Mouse (Mus musculus): ENCODE measurements around the gene Zfp143. TPM values are rescaled to one million over a fixed set of nuclear protein-coding genes. Genes with fewer than 3 reads are reported as not detected.
"Not testable (repeated sequence)": the region's sequence is repeated elsewhere in the genome, so short reads cannot be mapped to it uniquely, and the experiment has no call there.

The Zfp143 gene
- total RNA-seq, 2 experiments from 2014 or later = 6.8 to 10.1 TPM

DNA sequence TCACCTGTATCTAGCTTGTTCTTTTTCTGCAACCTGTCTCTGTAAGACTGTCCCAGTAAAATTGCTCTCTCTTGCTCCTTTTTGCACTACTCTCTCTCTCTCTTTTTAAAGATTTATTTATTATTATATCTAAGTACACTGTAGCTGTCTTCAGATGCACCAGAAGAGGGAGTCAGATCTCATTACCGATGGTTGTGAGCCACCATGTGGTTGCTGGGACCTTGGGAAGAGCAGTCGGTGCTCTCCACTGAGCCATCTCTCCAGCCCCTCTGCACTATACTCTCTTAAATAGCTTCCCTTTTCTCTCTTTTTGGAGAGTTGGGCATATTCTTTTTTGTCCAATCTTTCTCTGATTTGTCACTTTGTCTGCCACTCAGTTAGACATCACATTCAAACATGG, 71.3 kb downstream of the Zfp143 start:
- not testable (repeated sequence) for DNase-seq (ENCODE audit: low spot score in 2 of 2)

DNA sequence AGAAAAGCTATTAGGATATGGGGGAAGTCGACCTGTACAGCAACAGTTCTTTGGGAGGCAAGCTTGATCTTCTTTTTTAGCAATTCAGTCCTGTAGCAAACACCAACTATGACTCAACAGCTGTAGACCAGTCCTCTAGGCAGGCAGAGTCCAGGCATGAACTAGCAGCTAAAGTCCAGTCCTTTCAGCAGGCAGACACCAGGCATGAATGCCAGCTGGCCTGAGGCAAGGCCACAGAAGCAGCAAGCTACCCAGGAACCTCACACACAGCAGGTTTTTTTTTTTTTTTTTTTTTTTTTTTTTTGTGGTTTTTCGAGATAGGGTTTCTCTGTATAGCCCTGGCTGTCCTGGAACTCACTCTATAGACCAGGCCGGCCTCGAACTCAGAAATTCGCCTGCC, 73.0 kb downstream of the Zfp143 start:
- no peak for DNase-seq (ENCODE audit: low spot score in 2 of 2)

DNA sequence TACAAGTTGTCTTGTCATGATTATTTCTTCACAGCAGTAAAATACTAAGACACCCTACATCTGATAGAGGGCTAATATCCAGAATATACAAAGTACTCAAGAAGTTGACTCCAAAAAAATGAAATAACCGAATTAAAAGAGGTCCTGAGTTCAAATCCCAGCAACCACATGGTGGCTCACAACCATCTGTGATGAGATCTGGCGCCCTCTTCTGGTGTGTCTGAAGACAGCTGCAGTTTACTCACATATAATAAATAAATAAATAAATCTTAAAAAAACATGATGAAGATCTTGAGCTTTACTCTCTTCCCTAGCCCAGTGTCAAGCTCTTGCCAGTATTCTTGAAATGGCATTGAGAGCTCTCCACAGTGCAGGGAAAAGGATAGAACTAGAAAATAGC, 77.5 kb downstream of the Zfp143 start:
- no peak for DNase-seq (ENCODE audit: low spot score in 2 of 2)

DNA sequence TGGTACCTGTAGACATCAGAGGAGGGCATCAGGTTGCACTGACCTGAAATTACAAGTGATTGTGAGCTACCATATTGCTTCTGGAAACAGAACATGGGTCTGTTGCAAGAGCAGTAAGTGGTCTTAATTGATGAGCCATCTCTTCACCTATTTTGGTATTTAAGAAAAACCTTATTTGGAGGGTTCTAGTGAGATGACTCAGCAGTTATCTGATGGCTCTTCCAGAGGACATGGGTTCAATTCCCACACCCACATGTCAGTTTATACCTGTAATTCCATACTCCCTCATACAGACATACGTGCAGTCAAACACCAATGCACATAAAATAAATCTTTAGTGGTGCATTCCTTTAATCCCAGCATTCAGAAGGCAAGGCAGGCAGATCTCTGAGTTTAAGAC, 82.8 kb downstream of the Zfp143 start:
- no peak for DNase-seq (ENCODE audit: low spot score in 2 of 2)

Other genes starting within 250 kb of the Zfp143 start
- 10 to 100 TPM; 16.1 to 19.3 TPM for gene Scube2, start 195.5 kb upstream of the Zfp143 start, total RNA-seq (2021)
- 100 to 1,000 TPM; 113 to 127 TPM for gene Dennd5a, start 100.7 kb upstream of the Zfp143 start, total RNA-seq (2021)
- gene Tmem41b, start 74.3 kb upstream of the Zfp143 start, total RNA-seq (2021) = 10 to 100 TPM; 41.3 to 46.5 TPM
- 10 to 100 TPM; 88.4 to 88.6 TPM for gene Ipo7, start 42.9 kb upstream of the Zfp143 start, total RNA-seq (2021)
- 10 to 100 TPM; 11.9 to 13.5 TPM for gene Wee1, start 60.8 kb downstream of the Zfp143 start, total RNA-seq (2021)
- 10 to 100 TPM; 17.9 to 20.0 TPM for gene Swap70, start 160.5 kb downstream of the Zfp143 start, total RNA-seq (2021)

Measured in gastrocnemius, postnatal 4 days (tissue).